Mouse (Mus musculus): ENCODE results near the gene Car12. TPM values are rescaled to one million over a fixed set of nuclear protein-coding genes. Genes with fewer than 3 reads are reported as not detected.
"Not testable (repeated sequence)": the region's sequence is repeated elsewhere in the genome, so short reads cannot be mapped to it uniquely, and the experiment has no call there.

The Car12 gene
- polyA plus RNA-seq, 1 experiment from 2014 or later: 6.4 TPM

GRCm38 (mm10) chr9:66735122-66735521, 21.6 kb downstream of the Car12 start:
- Histone ChIP-seq H3K4me2 (replicated peaks) (no peak overlapping the region), H3K9ac (replicated peaks) (no peak overlapping the region), H3K36me3 (no peaks in the 10 kb centered on the region), H3K27ac (replicated peaks) (no peak overlapping the region), H3K27me3 (no peaks in the 10 kb centered on the region), H3K4me3 (no peak overlapping the region), H3K4me1 (peaks cover 8% of the 10 kb centered on the region), H3K9me3 (no peaks in the 10 kb centered on the region)
- WGBS: 83% methylated on average over 2 of the region's 2 CpGs
- no peak for ATAC-seq (replicated peaks)

- no peaks in the 10 kb centered on the region for H3K9me3 ChIP-seq
- peaks cover 8% of the 10 kb centered on the region for H3K4me1 ChIP-seq
- no peak overlapping the region for H3K27ac ChIP-seq (replicated peaks)
- no peaks in the 10 kb centered on the region for H3K27me3 ChIP-seq
- no peaks in the 10 kb centered on the region for H3K36me3 ChIP-seq
- no peak overlapping the region for H3K9ac ChIP-seq (replicated peaks)
- 89% methylated on average over 3 of the region's 3 CpGs for WGBS
- ATAC-seq (replicated peaks): no peak
- H3K4me3 ChIP-seq: no peak overlapping the region
- H3K4me2 ChIP-seq (replicated peaks): no peak overlapping the region
Measured at GRCm38 (mm10) chr9:66736016-66736415, 22.5 kb downstream of the Car12 start.

- Histone ChIP-seq H3K4me2 (replicated peaks) (no peak overlapping the region), H3K9me3 (no peaks in the 10 kb centered on the region), H3K27ac (replicated peaks) (no peak overlapping the region), H3K36me3 (no peaks in the 10 kb centered on the region), H3K27me3 (no peaks in the 10 kb centered on the region), H3K4me1 (peaks cover 8% of the 10 kb centered on the region), H3K9ac (replicated peaks) (no peak overlapping the region), H3K4me3 (no peak overlapping the region)
- ATAC-seq (replicated peaks): no peak
- 97% methylated on average over 2 of the region's 2 CpGs for WGBS
Measured at GRCm38 (mm10) chr9:66736551-66736950, 23.1 kb downstream of the Car12 start.

- WGBS: 86% methylated on average over 7 of the region's 7 CpGs
Measured at GRCm38 (mm10) chr9:66739516-66739915, 26.0 kb downstream of the Car12 start.

GRCm38 (mm10) chr9:66744531-66744930, 31.0 kb downstream of the Car12 start:
- no peak overlapping the region for H3K4me2 ChIP-seq (replicated peaks)
- H3K4me3 ChIP-seq: no peak overlapping the region
- ATAC-seq (replicated peaks): no peak
- H3K4me1 ChIP-seq: no peaks in the 10 kb centered on the region
- no peaks in the 10 kb centered on the region for H3K9me3 ChIP-seq
- no peaks in the 10 kb centered on the region for H3K36me3 ChIP-seq
- 81% methylated on average over 2 of the region's 2 CpGs for WGBS
- H3K27me3 ChIP-seq: no peaks in the 10 kb centered on the region
- no peak overlapping the region for H3K27ac ChIP-seq (replicated peaks)
- H3K9ac ChIP-seq (replicated peaks): no peak overlapping the region

More at GRCm38 (mm10) chr9:66739516-66739915, 26.0 kb downstream of the Car12 start:
- Histone ChIP-seq H3K9me3 (no peaks in the 10 kb centered on the region), H3K4me2 (replicated peaks) (no peak overlapping the region), H3K36me3 (no peaks in the 10 kb centered on the region), H3K9ac (replicated peaks) (no peak overlapping the region), H3K4me1 (no peaks in the 10 kb centered on the region), H3K27ac (replicated peaks) (no peak overlapping the region), H3K27me3 (no peaks in the 10 kb centered on the region), H3K4me3 (no peak overlapping the region)
- ATAC-seq (replicated peaks): no peak

- no peak overlapping the region for H3K4me2 ChIP-seq (replicated peaks)
- H3K4me1 ChIP-seq: no peaks in the 10 kb centered on the region
- no peaks in the 10 kb centered on the region for H3K27me3 ChIP-seq
- ATAC-seq (replicated peaks): no peak
- H3K27ac ChIP-seq (replicated peaks): no peak overlapping the region
- no peak overlapping the region for H3K4me3 ChIP-seq
- H3K9me3 ChIP-seq: no peaks in the 10 kb centered on the region
- no peak overlapping the region for H3K9ac ChIP-seq (replicated peaks)
- WGBS: 70% methylated on average over 15 of the region's 15 CpGs
- no peaks in the 10 kb centered on the region for H3K36me3 ChIP-seq
Measured at GRCm38 (mm10) chr9:66748390-66748789, 34.9 kb downstream of the Car12 start.

GRCm38 (mm10) chr9:66752849-66753248, 39.4 kb downstream of the Car12 start:
- no peaks in the 10 kb centered on the region for H3K36me3 ChIP-seq
- no peak overlapping the region for H3K9ac ChIP-seq (replicated peaks)
- no peaks in the 10 kb centered on the region for H3K27me3 ChIP-seq
- H3K4me2 ChIP-seq (replicated peaks): no peak overlapping the region
- 74% methylated on average over 6 of the region's 6 CpGs for WGBS
- H3K4me1 ChIP-seq: no peaks in the 10 kb centered on the region
- no peak overlapping the region for H3K4me3 ChIP-seq
- H3K9me3 ChIP-seq: no peaks in the 10 kb centered on the region
- no peak for ATAC-seq (replicated peaks)
- H3K27ac ChIP-seq (replicated peaks): no peak overlapping the region

- Histone ChIP-seq H3K9ac (replicated peaks) (no peak overlapping the region), H3K4me2 (replicated peaks) (no peak overlapping the region), H3K4me1 (no peaks in the 10 kb centered on the region), H3K36me3 (no peaks in the 10 kb centered on the region), H3K9me3 (no peaks in the 10 kb centered on the region), H3K27ac (replicated peaks) (no peak overlapping the region), H3K4me3 (no peak overlapping the region), H3K27me3 (no peaks in the 10 kb centered on the region)
- 57% methylated on average over 1 of the region's 1 CpGs for WGBS
- no peak for ATAC-seq (replicated peaks)
Measured at GRCm38 (mm10) chr9:66760991-66761390, 47.5 kb downstream of the Car12 start.

- 92% methylated on average over 1 of the region's 1 CpGs for WGBS
- H3K36me3 ChIP-seq: no peaks in the 10 kb centered on the region
- ATAC-seq (replicated peaks): no peak
- H3K9me3 ChIP-seq: no peaks in the 10 kb centered on the region
- no peak overlapping the region for H3K4me2 ChIP-seq (replicated peaks)
- H3K27me3 ChIP-seq: no peaks in the 10 kb centered on the region
- H3K9ac ChIP-seq (replicated peaks): no peak overlapping the region
- no peaks in the 10 kb centered on the region for H3K4me1 ChIP-seq
- no peak overlapping the region for H3K4me3 ChIP-seq
- H3K27ac ChIP-seq (replicated peaks): no peak overlapping the region
Measured at GRCm38 (mm10) chr9:66768721-66769120, 55.2 kb downstream of the Car12 start.

GRCm38 (mm10) chr9:66769275-66769674, 55.8 kb downstream of the Car12 start:
- no peak overlapping the region for H3K27ac ChIP-seq (replicated peaks)
- no peak overlapping the region for H3K4me2 ChIP-seq (replicated peaks)
- H3K36me3 ChIP-seq: no peaks in the 10 kb centered on the region
- no peaks in the 10 kb centered on the region for H3K27me3 ChIP-seq
- no peaks in the 10 kb centered on the region for H3K9me3 ChIP-seq
- H3K4me3 ChIP-seq: no peak overlapping the region
- no peaks in the 10 kb centered on the region for H3K4me1 ChIP-seq
- H3K9ac ChIP-seq (replicated peaks): no peak overlapping the region
- ATAC-seq (replicated peaks): no peak
- WGBS: 90% methylated on average over 3 of the region's 3 CpGs

- H3K4me1 ChIP-seq: no peaks in the 10 kb centered on the region
- no peak overlapping the region for H3K9ac ChIP-seq (replicated peaks)
- H3K4me2 ChIP-seq (replicated peaks): no peak overlapping the region
- H3K36me3 ChIP-seq: no peaks in the 10 kb centered on the region
- no peak overlapping the region for H3K4me3 ChIP-seq
- H3K27ac ChIP-seq (replicated peaks): no peak overlapping the region
- H3K9me3 ChIP-seq: no peaks in the 10 kb centered on the region
- ATAC-seq (replicated peaks): no peak
- no peaks in the 10 kb centered on the region for H3K27me3 ChIP-seq
Measured at GRCm38 (mm10) chr9:66770701-66771100, 57.2 kb downstream of the Car12 start.

- H3K4me2 ChIP-seq (replicated peaks); H3K4me3 ChIP-seq: not testable (repeated sequence)
- no CpG with 5 or more reads among the region's 3 CpGs for WGBS
Measured at GRCm38 (mm10) chr9:66784552-66784951, 71.1 kb downstream of the Car12 start.

GRCm38 (mm10) chr9:66787821-66788220, 74.3 kb downstream of the Car12 start:
- no peaks in the 10 kb centered on the region for H3K9me3 ChIP-seq
- no peak overlapping the region for H3K9ac ChIP-seq (replicated peaks)
- no peak for ATAC-seq (replicated peaks)
- peaks cover 13% of the 10 kb centered on the region; the same call in 1 of the 2 replicates for H3K36me3 ChIP-seq
- no peak overlapping the region for H3K4me2 ChIP-seq (replicated peaks)
- WGBS: 2% methylated on average over 2 of the region's 2 CpGs
- H3K27me3 ChIP-seq: no peaks in the 10 kb centered on the region
- 0 out of 2 replicates have a peak, but pooled peaks cover under 1% of the 10 kb centered on the region for H3K4me1 ChIP-seq
- no peak overlapping the region for H3K4me3 ChIP-seq
- H3K27ac ChIP-seq (replicated peaks): no peak overlapping the region

More at GRCm38 (mm10) chr9:66784552-66784951, 71.1 kb downstream of the Car12 start:
- H3K4me1 ChIP-seq; H3K9me3 ChIP-seq; H3K36me3 ChIP-seq; ATAC-seq (replicated peaks); H3K9ac ChIP-seq (replicated peaks); H3K27me3 ChIP-seq; H3K27ac ChIP-seq (replicated peaks): not testable (repeated sequence)
